Mouse (Mus musculus) embryo, embryonic 10.5 days (tissue): ENCODE data around the gene Tspan5.

Source experiments
- DNase-seq: peaks from one replicate; pipeline ENCODE4 v3.0.0-alpha.2; 2015; ENCODE audit warnings: low spot score

Gene Tspan5

GRCm38 (mm10) chr3:138877741-138878140 is 135.7 kb downstream of the Tspan5 start:
- DNase-seq: no peak

DNA sequence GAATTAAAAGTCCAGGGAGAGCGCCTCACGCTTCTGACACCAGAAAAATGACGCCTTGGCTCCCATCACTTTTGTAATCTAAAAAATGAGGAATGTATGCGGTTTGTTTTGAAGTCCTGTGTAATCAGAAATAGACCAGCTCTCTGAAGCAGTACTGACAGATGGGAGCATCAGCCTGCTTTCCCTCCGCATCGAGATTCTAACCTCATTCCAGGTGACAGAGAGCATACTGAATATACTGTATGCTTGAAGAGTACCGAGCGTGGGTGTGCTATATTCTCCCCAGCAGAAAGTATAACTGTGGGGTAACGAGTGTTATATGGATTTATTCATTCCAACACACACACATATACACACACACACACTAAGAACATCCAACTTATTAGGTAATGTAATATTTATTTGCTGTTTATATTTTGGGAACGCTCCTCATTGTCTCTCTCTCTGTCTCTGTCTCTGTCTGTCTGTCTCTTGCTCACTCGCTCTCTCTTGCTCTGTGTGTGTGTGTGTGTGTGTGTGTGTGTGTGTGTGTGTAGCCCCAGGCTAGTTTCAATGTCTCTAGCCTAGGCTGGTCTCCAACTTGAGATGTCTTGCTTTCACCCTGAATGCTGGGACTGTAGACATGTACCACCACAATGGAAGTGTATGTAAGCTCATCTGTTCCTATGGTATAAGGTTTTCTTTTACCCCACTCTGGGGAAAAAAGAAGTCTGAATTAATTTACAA is 139.2 kb downstream of the Tspan5 start:
- DNase-seq: no peak

DNA sequence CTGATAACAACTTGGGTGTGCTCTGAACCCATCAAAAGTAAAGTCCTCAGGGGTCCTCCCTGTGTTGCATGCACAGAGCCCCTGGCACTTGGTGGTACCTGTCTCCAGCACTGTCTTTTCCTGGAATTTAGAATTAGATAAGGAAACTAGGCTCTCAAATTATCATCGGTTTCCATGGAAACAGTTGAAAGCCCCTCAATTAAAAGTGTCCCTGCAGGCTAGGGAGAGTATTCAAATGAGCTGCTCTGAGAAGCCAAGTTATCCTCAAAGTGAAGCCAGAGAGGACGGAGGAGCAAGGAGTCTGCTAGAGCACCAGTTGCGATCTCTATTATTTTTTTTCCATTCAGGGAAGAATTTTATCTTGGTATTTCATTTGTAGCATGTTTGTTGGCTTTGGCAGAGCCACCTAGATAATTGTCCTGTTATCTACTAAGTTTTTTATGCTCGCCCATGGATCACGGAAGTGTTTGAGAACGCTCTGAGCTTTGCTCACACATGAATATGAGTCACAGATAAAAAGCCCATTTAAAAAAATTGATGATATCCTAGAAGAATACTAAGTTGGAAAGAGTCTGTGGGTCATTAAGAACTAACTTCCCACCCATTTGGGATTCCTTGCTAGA is 139.8 kb downstream of the Tspan5 start:
- DNase-seq: peak; percentile 22

- no peak for DNase-seq
Measured at GRCm38 (mm10) chr3:138886121-138886520, 144.1 kb downstream of the Tspan5 start.

DNA sequence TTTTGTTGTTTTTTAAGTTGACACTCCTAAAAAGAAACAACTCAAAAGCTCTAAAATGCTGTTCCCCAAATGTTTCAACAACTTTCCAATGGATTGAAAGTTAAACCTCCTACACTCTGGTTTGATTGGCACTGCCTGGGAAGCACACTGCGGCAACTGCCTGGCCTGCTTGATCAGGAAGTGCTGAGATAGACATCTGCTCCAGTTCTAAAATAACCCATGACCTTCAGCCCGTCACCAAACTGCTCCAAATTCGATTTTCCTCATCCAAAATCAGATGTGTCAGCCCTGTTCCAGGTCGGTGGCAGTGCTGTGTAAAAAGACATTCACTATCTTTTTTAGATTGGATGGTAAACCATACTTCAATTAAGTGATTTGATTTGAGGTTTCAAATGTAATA is 147.2 kb downstream of the Tspan5 start:
- DNase-seq: peak; percentile 21

GRCm38 (mm10) chr3:138889769-138890295 is 147.8 kb downstream of the Tspan5 start:
- no peak for DNase-seq

DNA sequence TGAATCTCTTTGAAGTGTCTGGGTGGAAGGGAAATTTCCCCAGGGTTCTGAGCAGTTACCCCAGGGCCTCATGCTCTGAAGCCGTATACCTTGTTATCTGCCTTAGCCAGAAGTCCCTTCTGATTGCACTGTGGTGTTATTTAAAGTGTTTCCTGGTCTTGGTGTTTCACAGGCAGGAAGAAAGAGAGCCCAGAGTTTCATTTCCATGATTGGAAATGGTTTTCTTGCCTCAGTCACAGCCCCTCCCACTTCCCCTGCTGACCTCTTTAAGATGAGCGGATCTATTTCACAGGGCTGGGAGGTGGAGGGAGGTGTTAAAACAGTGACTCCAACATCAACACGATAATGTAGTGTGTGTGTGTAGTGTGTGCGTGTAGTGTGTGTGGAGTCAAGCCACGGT is 151.5 kb downstream of the Tspan5 start:
- DNase-seq: peak; percentile 33

DNA sequence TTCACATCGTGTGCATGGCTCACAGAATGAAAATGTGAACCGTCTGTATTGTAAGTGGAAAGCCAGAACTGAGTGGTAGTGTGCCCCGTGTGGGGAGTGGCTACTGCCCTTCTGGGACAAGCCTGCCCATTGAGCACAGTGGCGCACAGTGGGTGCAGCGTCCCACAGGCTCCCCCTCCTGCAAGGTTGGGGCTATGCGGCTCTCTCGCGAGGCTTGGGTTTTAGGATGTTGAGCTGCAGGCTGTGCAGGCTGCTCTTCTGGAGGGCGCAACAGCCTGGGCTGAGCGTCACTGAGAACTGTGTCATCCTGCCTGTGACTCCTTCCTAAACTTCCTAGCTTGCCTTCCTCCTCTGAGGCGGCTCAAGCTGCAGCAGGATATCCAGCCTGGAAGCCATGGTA is 155.5 kb downstream of the Tspan5 start:
- DNase-seq: no peak

DNA sequence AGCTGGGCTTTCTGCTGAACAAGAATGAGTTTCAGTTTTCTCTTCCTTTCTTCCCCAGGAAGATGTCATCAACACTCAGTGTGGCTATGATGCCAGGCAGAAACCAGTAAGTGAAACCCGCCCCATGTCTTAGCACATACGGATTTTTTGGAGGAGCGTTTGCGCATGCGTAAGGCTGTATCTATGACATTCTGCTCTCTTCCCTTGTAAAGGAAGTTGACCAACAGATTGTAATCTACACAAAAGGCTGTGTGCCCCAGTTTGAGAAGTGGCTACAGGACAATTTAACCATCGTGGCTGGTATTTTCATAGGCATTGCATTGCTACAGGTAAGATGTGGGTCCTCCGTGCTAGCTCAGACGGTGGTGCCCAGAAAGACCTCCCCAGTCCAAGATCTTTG is 156.1 kb downstream of the Tspan5 start:
- DNase-seq: no peak

- no peak for DNase-seq
Measured at GRCm38 (mm10) chr3:138900571-138901141, 158.7 kb downstream of the Tspan5 start.

GRCm38 (mm10) chr3:138905678-138906077 is 163.7 kb downstream of the Tspan5 start:
- DNase-seq: peak; percentile 40

DNA sequence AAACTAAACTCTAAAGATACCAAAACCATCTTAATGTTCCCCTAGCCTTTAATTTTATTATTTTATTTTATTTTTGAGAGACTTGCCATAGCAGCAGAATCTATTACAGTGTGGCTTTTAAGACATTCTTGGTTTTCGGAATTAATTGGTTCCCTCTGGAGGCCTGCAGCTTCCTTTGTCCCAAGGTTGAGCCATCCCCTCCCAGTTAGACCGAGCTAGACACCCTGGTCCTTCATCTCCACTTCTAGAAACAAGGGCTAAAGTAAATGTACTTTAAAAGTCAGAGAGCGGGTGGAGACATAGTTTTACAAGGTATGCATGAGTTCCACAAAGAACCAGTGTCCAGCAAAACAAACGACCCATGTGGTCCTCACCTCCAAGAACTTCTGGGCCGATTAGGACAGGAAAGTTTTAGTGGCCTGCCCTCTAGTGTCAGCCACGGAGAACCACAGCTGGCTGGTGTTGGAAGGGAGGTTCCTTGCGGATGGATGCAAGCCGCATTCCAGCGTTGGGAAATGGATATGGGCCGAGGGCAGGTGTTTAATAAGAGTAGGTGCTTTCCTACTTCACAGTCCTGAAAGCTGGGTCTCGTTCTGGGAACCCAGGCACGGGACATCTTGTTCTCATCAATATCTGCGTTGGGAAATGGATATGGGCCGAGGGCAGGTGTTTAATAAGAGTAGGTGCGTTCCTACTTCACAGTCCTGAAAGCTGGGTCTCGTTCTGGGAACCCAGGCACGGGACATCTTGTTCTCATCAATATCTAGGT is 164.3 kb downstream of the Tspan5 start:
- DNase-seq: peak; percentile 92

GRCm38 (mm10) chr3:138909313-138909712 is 167.3 kb downstream of the Tspan5 start:
- DNase-seq: no peak

DNA sequence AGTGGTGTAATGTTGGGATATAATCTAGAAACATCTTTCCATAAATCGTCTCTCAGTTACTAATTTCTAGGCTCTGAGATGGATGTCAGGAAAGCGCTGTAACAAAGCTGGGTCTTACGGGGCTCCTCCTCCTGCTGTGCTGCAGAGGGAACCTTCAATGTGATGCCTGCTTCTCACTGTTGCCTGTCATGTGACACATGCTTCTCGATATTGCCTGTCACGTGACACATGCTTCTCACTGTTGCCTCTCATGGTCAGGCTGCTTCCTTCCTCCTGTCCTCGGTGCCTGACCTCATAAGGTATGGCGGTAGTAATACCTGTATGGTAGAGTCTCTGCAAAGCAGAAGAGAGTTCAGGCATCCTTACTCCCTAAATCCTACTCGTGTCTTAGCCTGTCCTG is 170.5 kb downstream of the Tspan5 start:
- DNase-seq: no peak

DNA sequence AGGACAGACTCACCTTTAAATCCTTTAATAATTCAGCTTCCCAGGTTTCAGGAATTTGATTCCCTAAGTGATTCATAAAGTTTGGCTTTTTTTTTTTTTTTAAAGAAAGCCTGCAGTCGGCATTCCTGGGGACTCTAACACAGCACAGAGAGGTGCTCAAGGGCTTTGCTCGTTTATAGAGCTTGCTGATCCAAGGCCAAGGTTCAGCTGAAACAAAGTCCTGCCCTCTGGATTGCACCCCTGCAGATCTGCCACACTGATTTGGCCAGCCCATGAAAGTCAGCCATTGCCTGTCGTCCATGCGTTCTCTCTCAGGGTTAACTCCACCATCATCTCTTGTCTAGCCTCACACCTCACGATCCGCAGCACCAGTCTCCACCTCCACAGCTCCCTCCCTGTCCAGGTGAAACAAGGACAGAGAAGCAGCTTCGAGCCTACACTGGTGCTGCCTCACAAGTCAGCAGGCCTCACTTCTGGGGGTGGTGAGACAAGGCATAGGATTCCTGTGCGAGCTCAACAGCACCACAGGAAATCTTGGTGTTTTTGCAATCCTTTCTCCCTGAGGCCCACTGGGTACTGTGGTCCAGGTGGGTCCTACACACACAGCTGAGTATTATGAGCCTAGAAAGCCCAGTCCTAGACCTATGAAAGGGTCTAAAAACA is 172.8 kb downstream of the Tspan5 start:
- DNase-seq: no peak

- DNase-seq: no peak
Measured at GRCm38 (mm10) chr3:138916591-138916990, 174.6 kb downstream of the Tspan5 start.

- no peak for DNase-seq
Measured at GRCm38 (mm10) chr3:138917016-138917415, 175.0 kb downstream of the Tspan5 start.

GRCm38 (mm10) chr3:138918241-138918640 is 176.2 kb downstream of the Tspan5 start:
- DNase-seq: no peak

DNA sequence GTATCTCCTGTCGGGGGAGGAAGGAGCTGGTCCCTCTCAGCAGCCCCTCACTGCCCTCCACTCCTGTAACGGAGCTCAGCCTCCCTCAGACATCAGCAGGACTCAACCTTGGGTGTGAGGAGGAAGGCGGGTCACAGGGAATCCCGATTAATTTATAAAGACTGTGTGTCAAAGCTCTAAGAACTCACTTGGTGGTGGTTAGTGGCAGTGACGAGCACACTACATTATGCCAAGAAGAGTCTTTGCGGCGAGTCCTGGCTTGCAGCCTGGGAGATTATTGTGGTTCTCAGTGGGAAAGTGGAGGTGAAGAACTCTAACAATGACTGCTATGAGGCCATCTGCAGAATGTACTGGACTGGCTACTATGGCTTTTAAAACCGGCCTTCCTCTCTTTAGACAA is 184.2 kb downstream of the Tspan5 start:
- no peak for DNase-seq

DNA sequence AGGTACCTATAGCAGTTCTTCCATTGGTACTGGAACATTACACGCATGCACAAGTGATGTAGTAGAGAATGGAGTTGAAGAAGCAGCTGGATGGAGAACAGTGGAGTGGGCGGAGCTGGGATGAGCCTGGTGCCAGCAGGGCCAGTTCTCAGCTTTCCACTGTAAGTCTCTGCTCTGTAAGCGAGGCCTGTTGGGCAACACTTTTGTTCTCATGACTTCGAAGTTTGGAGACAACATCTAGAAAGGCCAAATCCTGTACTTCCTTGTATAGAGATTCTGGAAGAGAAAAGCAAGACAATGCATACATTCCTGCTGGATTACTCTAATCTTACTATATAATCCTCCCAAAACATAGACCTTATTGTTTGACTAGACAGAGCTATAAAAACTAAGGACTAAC is 185.4 kb downstream of the Tspan5 start:
- DNase-seq: no peak

DNA sequence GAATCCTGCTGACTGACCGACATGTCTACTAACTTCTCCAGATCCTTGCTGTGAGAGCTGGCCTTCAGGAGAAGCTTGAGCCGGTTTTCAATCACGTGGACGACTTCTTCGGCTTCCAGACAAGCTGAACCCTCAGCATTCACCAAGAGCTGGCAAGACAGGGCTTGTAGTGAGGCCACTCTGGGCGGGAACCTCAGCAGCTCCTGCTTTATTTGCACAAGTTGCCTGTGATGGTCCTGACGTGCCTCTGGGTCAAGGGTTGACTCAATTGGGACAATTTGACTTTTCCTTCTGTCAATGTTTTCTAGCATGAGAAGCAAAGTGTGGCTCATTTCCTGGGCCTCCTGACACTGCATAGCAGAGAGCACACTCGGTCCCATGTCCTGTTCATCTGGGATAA is 194.8 kb downstream of the Tspan5 start:
- no peak for DNase-seq

- no peak for DNase-seq
Measured at GRCm38 (mm10) chr3:138937241-138937640, 195.2 kb downstream of the Tspan5 start.
